Mouse (Mus musculus) v-Abl transformed pro-B cells (cell line): ENCODE results near the gene Gper1.

Experiments used
- in situ Hi-C, 2 experiments: fragments of 400-800 bp; cut with MboI; formaldehyde crosslinking; loops; one replicate each; pipeline ENCODE4 v1.15.1; 2025; ENCODE audit not compliant: unreplicated experiment in 2 of 2

Gper1 gene

GRCm38 (mm10) chr5:139423026-139423865 is at the start of gene Gper1:
Gper1 (plus strand) TSS chr5:139423151.
- in situ Hi-C loops: no loop called here

DNA sequence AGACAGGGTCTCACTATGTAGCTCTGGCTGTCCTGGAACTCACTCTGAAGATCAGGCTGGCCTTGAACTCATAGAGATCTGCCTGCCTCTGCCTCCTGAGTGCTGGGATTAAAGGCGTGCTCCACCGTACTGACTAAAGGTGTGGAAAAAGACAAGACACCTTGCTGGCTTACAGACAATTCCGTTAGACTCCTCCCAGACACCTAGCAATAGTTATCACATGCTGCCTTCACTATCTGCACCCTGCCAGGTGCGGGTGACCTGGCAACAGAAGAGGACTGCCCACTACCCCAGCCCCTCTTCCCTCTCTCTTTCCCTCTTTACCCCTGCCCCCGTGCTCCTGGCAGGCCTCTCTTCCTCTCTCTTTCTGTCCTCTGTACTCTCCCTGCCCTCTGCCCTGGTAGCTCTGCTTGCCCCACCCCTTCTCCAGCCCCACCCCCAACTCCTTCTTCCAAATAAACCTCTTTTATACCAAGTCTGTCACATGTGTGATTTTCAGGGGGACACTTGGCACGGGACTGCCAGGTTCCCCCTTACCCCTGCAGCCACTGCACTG is 49.0 kb upstream of the Gper1 start:
- in situ Hi-C loops: no loop called here

DNA sequence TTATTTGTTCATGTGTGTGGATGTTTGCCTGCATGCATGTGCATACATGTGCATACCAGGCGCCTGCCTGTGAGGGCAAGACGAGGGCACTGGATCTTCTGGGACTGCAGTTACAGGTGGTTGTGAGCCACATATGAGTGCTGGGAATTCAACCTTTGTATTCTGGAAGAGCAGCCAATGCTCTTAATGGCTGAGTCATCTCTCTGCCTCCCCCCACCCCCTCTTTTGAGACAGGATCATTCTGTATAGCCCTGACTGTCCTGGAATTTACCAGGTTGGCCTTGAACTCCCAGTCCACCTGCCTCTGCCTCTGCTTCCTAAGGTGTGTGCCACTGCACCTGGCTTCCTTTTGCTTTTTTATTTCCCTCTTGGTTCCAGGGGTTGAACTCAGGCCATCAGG is 48.1 kb upstream of the Gper1 start:
- in situ Hi-C loops: no loop called here

DNA sequence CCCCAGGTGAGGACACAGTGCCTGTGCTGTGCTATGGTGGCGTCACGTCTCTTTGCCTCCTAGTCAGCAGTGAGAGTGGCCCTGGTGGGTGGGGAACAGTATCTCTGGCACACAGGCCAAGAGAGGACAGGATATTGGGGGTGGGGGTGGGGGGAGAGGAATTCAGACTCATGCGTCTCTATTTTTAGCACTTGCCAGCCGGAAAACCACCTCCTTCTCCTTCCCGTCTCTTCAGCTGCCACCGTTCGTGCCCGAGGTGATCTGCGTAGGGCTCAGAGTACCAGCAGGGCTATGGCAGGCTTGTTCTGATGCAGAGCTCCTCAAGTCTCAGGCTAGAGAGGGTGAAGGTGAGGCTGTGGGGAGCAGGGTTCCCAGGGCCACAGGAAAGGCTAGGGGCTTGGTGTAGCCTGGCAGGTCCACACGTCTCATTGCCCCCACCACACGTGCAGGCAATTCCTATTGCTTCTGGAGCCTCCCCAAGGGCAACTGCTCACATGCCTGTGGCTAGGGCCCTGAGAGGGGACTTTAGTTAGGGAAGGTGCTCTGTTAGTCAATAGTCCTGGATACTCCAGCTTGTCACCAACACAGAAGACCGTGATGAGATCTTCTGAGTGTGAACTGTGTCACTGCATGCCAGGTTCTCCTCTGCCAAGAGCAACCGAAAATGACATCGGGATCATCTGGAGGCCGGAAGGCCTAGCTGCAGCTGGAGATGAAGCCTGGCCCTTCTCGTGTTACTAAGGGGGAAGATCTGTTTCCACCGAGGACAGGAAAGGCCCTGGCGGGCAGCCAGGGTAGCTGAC is 45.3 kb upstream of the Gper1 start, which contains the start of gene Gpr146:
TSS of gene Gpr146 (plus strand) at position 230 of the 803 bp plus-strand sequence.
- in situ Hi-C loops: no loop called here

DNA sequence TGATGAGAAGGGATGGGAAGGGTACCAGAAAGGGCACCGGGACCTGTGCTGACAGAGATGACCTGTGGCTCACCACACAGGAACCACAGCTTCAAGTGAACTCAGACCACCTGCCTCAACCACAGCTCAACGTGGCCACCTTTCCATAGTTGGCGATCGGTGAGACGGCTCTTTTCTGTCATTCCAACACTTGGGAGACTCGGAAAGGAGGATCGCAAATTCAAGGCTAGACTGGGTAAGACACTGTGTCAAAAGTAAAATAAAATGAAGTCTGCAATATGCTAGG is 44.7 kb upstream of the Gper1 start:
- in situ Hi-C loops: no loop called here

GRCm38 (mm10) chr5:139378986-139379629 is 43.8 kb upstream of the Gper1 start:
- in situ Hi-C loops: no loop called here

GRCm38 (mm10) chr5:139379771-139380384 is 43.1 kb upstream of the Gper1 start:
- in situ Hi-C loops: loop anchor here in 1 of 2 experiments (5.0 kb wide), 1 partner anchor 67 kb away; no protein-coding TSS in a partner anchor

DNA sequence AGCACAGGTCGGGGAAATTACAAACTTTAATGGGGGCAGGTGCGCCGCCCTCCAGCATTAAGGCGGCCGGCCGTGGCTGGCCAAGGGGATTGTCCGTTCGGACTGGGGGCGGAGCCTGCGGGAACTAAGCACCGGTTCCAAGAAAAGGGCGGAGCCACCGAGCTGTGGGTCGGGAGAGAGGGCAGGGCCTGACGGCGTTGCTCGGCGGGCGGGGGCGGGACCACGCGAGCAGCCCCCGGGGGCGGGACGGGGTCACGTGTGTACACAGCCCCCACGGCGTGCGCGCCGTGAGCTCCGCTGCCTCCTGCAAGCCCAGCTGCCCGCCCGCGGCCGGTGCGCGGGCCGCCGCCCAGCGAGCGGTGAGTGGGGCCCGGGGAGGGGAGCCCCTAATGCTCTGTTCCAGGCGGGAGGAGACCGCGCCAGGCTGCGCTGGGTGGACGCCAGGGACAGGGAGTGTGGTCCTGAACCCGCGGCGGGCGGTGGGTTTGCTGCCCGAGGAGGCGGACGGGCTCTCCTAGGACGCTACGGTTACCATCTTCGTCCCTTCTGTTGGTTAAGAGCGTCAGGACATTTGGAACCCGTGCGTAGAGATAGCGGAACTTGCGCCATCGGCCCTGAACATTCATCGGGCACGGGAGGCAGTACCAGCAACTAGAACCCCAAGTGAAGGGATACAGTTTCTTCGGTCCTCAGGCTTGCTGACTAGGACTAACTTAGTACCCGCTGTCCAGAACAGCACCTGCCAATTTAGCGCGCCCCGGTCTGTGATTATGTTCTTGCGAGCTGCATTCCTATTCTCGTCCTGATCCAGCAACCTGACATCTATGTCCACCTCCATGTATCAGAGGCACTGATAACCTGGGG is 42.3 kb upstream of the Gper1 start:
- in situ Hi-C loops: loop anchor here in 1 of 2 experiments (5.0 kb wide), 1 partner anchor 67 kb away; no protein-coding TSS in a partner anchor

- in situ Hi-C loops: loop anchor here in 1 of 2 experiments (5.0 kb wide), 1 partner anchor 65 kb away; no protein-coding TSS in a partner anchor
These were observed 41.1 kb upstream of the Gper1 start for GRCm38 (mm10) chr5:139381586-139382513.

DNA sequence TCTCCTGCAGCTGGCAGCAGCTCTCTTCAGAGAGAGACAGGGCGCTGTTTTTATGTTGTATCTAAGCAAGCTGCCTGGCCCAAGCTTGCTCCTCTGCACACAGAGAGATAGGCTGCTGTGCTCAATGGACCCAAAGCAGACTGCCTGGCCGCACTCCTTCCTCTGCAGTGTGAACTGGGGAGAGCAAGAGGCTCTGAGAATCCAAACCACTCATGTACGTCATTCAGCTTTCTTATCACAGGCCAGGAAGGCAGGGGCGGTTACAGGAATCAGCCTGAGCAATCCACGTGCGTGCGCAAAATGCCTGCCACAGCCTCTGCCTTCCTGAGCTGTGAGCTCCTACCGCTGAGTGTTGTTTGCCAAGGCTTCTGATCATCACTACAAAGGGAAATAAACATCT is 40.2 kb upstream of the Gper1 start:
- in situ Hi-C loops: loop anchor here in 1 of 2 experiments (5.0 kb wide), 1 partner anchor 65 kb away; no protein-coding TSS in a partner anchor

GRCm38 (mm10) chr5:139383234-139383633 is 39.7 kb upstream of the Gper1 start:
- in situ Hi-C loops: loop anchor here in 1 of 2 experiments (5.0 kb wide), 1 partner anchor 64 kb away; no protein-coding TSS in a partner anchor

- in situ Hi-C loops: loop anchor here in 1 of 2 experiments (5.0 kb wide), 1 partner anchor 63 kb away; no protein-coding TSS in a partner anchor
These were observed 38.4 kb upstream of the Gper1 start for GRCm38 (mm10) chr5:139384531-139384930.

DNA sequence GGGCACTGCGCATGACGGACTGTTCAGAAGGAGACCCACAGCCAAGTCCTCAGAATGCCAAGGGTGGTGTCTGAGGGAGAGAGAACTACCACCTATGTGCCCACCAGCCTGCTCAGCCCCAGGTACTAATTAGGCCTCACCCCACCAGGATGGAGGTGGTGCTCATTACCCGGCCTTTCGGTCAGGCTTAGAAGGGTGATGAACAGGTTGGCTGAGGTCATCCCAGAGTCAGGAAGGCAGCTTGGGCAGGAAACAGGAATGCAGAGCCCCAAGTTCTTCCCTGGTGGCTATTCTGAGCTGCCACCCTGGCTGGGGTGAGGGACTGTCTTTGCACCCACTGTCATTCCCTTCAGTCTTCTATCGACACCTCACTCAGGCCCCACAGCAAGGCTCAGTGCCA is 36.9 kb upstream of the Gper1 start:
- in situ Hi-C loops: no loop called here

DNA sequence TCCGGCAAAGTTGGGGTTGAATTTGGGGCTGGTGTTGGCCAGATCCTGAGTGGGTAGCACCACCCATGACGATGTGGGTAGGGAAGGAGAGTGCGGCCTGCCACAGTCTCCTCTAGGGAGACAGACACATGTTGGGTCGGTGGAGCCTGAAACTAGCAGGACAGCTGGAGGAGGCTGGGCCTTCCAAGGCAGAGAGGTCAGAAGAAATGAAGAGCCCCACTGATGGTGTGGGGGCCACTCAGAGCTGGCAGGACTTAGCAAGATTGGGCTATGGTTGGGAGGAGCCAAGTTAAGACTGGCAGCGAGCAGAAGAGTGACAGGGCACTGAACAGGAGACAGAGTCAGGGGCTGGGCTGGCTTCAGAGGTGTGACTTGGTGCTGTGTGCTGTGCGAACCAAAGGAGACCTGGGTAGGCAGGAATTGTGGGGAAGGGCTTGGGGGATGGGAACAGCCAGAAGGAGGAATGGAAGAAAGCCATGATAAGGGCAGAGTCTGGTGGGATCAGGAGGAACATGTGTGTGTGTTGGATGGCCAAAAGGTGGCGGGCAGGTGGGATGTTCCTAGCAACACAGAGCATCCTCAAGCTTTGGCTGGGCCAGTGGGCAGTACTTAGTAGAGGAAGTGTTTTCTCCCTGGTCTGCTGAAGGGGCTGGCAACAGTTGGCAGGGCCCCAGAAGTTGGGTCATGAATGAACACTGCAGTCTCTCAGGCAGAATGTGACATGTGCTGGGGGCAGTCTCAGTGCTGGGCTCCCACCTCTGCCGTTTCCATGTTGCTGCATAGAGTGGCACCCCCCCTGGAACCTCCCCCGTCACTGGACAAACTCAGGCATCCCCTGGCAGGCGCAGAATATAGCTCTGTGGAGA is 35.4 kb upstream of the Gper1 start:
- in situ Hi-C loops: no loop called here

GRCm38 (mm10) chr5:139388195-139388570 is 34.8 kb upstream of the Gper1 start:
- in situ Hi-C loops: no loop called here

- in situ Hi-C loops: no loop called here
These were observed 34.0 kb upstream of the Gper1 start for GRCm38 (mm10) chr5:139388694-139389675.
